Mouse (Mus musculus) adrenal gland (tissue): Measurements from ENCODE around the gene Hrk.

Source experiments
- intact Hi-C: fragments of 180-260 bp; cut with DNase I; formaldehyde crosslinking; loops from one replicate; pipeline ENCODE4 v1.15.1; 2025

Hrk gene

DNA sequence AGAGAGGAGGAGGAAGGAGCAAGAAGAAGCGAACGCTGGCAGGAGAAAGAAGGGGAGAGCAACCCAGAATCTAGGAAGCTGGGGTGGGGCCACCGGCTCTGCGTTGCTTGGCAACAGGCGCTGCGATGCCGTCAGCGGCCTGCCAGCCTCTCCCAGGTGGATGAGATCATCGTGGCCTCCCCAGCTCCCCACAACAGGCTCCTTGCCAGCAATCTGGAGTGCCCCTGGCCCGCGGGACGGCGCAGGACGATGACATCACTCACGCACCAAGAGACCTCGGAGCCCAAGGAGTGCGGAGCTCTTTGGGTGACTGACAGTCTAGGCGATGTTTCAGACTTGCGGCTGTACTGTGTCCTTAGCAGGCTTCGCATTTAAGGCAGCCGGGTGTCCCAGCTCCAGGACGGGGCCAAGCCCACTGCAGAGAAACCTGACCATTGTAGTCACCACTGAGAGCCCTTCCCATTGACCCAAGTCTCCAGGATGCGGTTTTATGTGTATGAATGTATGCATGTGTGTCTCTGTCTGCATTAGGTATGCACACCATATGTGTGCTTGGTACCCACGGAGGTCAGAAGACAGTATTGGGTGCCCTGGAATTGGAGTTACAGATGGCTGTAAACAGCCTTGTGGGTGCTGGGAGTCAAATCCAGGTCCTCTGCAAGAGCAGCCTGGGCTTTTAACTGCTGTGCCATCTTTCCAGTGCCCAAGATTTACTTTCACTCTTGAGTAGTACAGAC, 50.1 kb downstream of the Hrk start:
- intact Hi-C loops, result no loop called here

- intact Hi-C loops, result no loop called here
Measured at GRCm38 (mm10) chr5:118217410-118217809, 53.0 kb downstream of the Hrk start.

DNA sequence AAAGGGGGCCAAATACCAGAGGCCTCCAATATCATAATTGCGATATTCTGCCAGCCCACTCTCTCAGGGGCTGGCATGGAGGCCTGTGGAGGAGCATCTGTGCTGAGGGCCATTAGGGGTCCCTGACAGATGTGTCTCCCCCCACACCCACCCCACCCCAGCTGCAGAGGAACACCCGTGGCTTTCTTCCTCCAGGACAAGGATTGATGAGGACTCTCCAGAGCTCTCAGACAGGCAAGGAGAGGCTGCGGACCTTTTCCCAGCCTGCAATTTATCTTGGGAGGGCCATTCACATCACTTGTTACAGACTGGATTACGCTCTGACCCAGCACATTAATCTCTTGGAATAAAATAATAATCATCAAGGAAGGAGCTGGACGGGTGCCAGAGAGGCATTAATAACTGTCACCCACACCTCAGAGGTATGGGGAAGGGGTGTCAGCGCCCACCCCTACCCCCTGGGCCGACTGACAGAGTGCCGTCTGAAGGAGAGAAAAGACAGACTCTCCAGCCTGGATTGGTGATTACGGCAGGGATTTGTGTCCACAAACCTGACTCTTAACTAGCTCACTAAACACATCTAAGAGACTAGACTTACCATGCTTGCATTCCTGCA, 58.8 kb downstream of the Hrk start:
- intact Hi-C loops, result no loop called here

- intact Hi-C loops, result no loop called here
Measured at GRCm38 (mm10) chr5:118230071-118230611, 65.7 kb downstream of the Hrk start.

- intact Hi-C loops, result no loop called here
Measured at GRCm38 (mm10) chr5:118236891-118237290, 72.4 kb downstream of the Hrk start.
